Mouse (Mus musculus): Measurements from ENCODE around the gene Clasp1. TPM values are rescaled to one million over a fixed set of nuclear protein-coding genes. Genes with fewer than 3 reads are reported as not detected.

Clasp1 gene
- polyA plus RNA-seq, 1 experiment from 2014 or later = 84.0 TPM

DNA sequence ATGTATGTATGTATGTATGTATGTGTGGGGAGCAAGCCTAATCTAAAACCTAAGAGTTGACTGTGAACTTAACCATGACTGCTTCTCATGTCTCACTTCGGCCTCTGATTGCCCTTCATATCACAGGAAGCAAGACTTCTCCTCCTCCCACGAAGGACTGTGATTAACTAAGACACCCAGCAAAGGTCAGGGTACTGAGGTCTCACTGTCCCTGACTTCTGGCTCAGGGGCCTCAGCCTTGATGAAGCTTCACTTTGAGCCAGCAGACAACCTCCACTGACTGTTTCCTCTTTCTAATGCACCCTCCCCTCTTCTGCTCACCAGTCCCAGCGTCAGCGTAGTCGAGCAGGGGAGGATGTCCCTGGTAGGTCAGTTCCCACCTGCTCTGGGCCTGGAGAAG lies 166.1 kb downstream of the Clasp1 start:
- no peaks in the 10 kb centered on the region for H3K4me1 ChIP-seq (ENCODE audit: control insufficient read depth, insufficient read depth, low read depth, low read length)
- peaks cover 42% of the 10 kb centered on the region for H3K36me3 ChIP-seq (ENCODE audit: control insufficient read depth, insufficient read depth, low read length)
- H3K9ac ChIP-seq (ENCODE audit: low read depth, low read length) = no peak overlapping the region
- no peak for ATAC-seq
- no peak overlapping the region for H3K27ac ChIP-seq (ENCODE audit: low read depth, low read length)
- WGBS = 99% methylated on average over 5 of the region's 5 CpGs
- H3K4me3 ChIP-seq (ENCODE audit: low read length) = no peak overlapping the region
- no peaks in the 10 kb centered on the region for H3K27me3 ChIP-seq (replicated peaks; ENCODE audit: control insufficient read depth, insufficient read depth, low read length)
- no peaks in the 10 kb centered on the region for H3K9me3 ChIP-seq (ENCODE audit: control insufficient read depth, low read length)
- no peak overlapping the region for H3K4me2 ChIP-seq (ENCODE audit: low read length)

- Histone ChIP-seq H3K4me1 (ENCODE audit: control insufficient read depth, insufficient read depth, low read depth, low read length) (no peaks in the 10 kb centered on the region), H3K27ac (ENCODE audit: low read depth, low read length) (no peak overlapping the region), H3K4me2 (ENCODE audit: low read length) (no peak overlapping the region), H3K4me3 (ENCODE audit: low read length) (no peak overlapping the region), H3K36me3 (ENCODE audit: control insufficient read depth, insufficient read depth, low read length) (peaks cover 42% of the 10 kb centered on the region), H3K9me3 (ENCODE audit: control insufficient read depth, low read length) (no peaks in the 10 kb centered on the region), H3K27me3 (replicated peaks; ENCODE audit: control insufficient read depth, insufficient read depth, low read length) (no peaks in the 10 kb centered on the region), H3K9ac (ENCODE audit: low read depth, low read length) (no peak overlapping the region)
- no peak for ATAC-seq
- 91% methylated on average over 2 of the region's 2 CpGs for WGBS
These were observed 170.9 kb downstream of the Clasp1 start for GRCm38 (mm10) chr1:118559716-118560115.

- Histone ChIP-seq H3K36me3 (ENCODE audit: control insufficient read depth, insufficient read depth, low read length) (peaks cover 44% of the 10 kb centered on the region), H3K9me3 (ENCODE audit: control insufficient read depth, low read length) (no peaks in the 10 kb centered on the region), H3K4me1 (ENCODE audit: control insufficient read depth, insufficient read depth, low read depth, low read length) (no peaks in the 10 kb centered on the region), H3K4me2 (ENCODE audit: low read length) (no peak overlapping the region), H3K27ac (ENCODE audit: low read depth, low read length) (no peak overlapping the region), H3K27me3 (replicated peaks; ENCODE audit: control insufficient read depth, insufficient read depth, low read length) (no peaks in the 10 kb centered on the region), H3K4me3 (ENCODE audit: low read length) (no peak overlapping the region), H3K9ac (ENCODE audit: low read depth, low read length) (no peak overlapping the region)
- ATAC-seq = no peak
These were observed 175.7 kb downstream of the Clasp1 start for GRCm38 (mm10) chr1:118564561-118564960.

GRCm38 (mm10) chr1:118567659-118568058 lies 178.8 kb downstream of the Clasp1 start:
- Histone ChIP-seq H3K4me1 (ENCODE audit: control insufficient read depth, insufficient read depth, low read depth, low read length) (no peaks in the 10 kb centered on the region), H3K4me3 (ENCODE audit: low read length) (no peak overlapping the region), H3K27ac (ENCODE audit: low read depth, low read length) (no peak overlapping the region), H3K9ac (ENCODE audit: low read depth, low read length) (no peak overlapping the region), H3K27me3 (replicated peaks; ENCODE audit: control insufficient read depth, insufficient read depth, low read length) (no peaks in the 10 kb centered on the region), H3K36me3 (ENCODE audit: control insufficient read depth, insufficient read depth, low read length) (peaks cover 52% of the 10 kb centered on the region), H3K4me2 (ENCODE audit: low read length) (no peak overlapping the region), H3K9me3 (ENCODE audit: control insufficient read depth, low read length) (no peaks in the 10 kb centered on the region)
- ATAC-seq = no peak
- 94% methylated on average over 3 of the region's 3 CpGs for WGBS

- Histone ChIP-seq H3K36me3 (ENCODE audit: control insufficient read depth, insufficient read depth, low read length) (peaks cover 26% of the 10 kb centered on the region), H3K4me1 (ENCODE audit: control insufficient read depth, insufficient read depth, low read depth, low read length) (no peaks in the 10 kb centered on the region), H3K27ac (ENCODE audit: low read depth, low read length) (no peak overlapping the region), H3K4me2 (ENCODE audit: low read length) (no peak overlapping the region), H3K9ac (ENCODE audit: low read depth, low read length) (no peak overlapping the region), H3K27me3 (replicated peaks; ENCODE audit: control insufficient read depth, insufficient read depth, low read length) (no peaks in the 10 kb centered on the region), H3K9me3 (ENCODE audit: control insufficient read depth, low read length) (no peaks in the 10 kb centered on the region), H3K4me3 (ENCODE audit: low read length) (no peak overlapping the region)
- 94% methylated on average over 2 of the region's 2 CpGs for WGBS
- ATAC-seq = no peak
These were observed 191.4 kb downstream of the Clasp1 start for GRCm38 (mm10) chr1:118580174-118580702.

DNA sequence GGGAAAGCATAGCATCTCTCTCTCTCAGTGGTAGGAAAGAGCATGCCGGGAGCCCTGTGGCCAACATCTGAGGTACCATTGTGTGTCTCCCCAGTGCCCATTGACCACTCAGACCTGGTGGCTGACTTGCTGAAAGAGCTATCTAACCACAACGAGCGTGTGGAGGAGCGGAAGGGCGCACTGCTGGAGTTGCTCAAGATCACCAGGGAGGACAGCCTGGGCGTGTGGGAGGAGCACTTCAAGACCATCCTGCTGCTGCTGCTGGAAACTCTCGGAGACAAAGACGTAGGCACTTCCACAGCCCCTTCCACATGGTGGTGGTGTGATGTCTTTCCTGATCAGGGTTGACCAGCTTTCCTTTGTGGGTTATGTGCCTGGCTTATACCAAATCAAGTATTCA lies 192.3 kb downstream of the Clasp1 start:
- Histone ChIP-seq H3K4me2 (ENCODE audit: low read length) (no peak overlapping the region), H3K9me3 (ENCODE audit: control insufficient read depth, low read length) (no peaks in the 10 kb centered on the region), H3K4me3 (ENCODE audit: low read length) (no peak overlapping the region), H3K9ac (ENCODE audit: low read depth, low read length) (no peak overlapping the region), H3K36me3 (ENCODE audit: control insufficient read depth, insufficient read depth, low read length) (peaks cover 22% of the 10 kb centered on the region), H3K4me1 (ENCODE audit: control insufficient read depth, insufficient read depth, low read depth, low read length) (no peaks in the 10 kb centered on the region), H3K27ac (ENCODE audit: low read depth, low read length) (no peak overlapping the region), H3K27me3 (replicated peaks; ENCODE audit: control insufficient read depth, insufficient read depth, low read length) (no peaks in the 10 kb centered on the region)
- 95% methylated on average over 8 of the region's 8 CpGs for whole genome bisulfite sequencing
- no peak for ATAC-seq

- ATAC-seq = 0 out of 2 replicates have a peak, but pooled peaks have one; percentile 27
- H3K4me2 ChIP-seq (ENCODE audit: low read length) = no peak overlapping the region
- no peak overlapping the region for H3K9ac ChIP-seq (ENCODE audit: low read depth, low read length)
- no peak overlapping the region for H3K4me3 ChIP-seq (ENCODE audit: low read length)
- H3K36me3 ChIP-seq (ENCODE audit: control insufficient read depth, insufficient read depth, low read length) = peaks cover 27% of the 10 kb centered on the region; the same call in 1 of the 2 replicates
- WGBS = 79% methylated on average over 5 of the region's 5 CpGs
- H3K27ac ChIP-seq (ENCODE audit: low read depth, low read length) = no peak overlapping the region
- no peaks in the 10 kb centered on the region for H3K27me3 ChIP-seq (replicated peaks; ENCODE audit: control insufficient read depth, insufficient read depth, low read length)
- H3K9me3 ChIP-seq (ENCODE audit: control insufficient read depth, low read length) = no peaks in the 10 kb centered on the region
- H3K4me1 ChIP-seq (ENCODE audit: control insufficient read depth, insufficient read depth, low read depth, low read length) = no peaks in the 10 kb centered on the region
These were observed 200.9 kb downstream of the Clasp1 start for GRCm38 (mm10) chr1:118589721-118590120.

DNA sequence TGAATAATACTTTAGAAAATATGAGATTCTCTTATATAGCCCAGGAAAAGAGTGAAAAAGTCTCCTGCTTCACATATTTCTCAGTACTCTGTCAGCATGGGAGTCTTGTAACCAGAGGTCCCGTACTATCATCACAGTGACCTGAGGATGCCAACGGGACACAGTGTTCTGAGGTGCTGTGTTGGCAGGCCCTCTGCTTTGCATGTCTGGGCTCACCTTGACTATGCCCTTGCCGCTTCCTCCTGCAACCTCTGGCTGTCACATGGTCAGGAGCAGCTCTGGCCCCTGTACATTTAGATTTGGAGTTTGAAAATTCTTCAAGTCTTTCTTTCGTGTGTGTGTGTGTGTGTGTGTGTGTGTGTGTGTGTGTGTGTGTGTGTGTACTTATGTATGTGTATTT lies 204.1 kb downstream of the Clasp1 start:
- WGBS = 93% methylated on average over 4 of the region's 4 CpGs

DNA sequence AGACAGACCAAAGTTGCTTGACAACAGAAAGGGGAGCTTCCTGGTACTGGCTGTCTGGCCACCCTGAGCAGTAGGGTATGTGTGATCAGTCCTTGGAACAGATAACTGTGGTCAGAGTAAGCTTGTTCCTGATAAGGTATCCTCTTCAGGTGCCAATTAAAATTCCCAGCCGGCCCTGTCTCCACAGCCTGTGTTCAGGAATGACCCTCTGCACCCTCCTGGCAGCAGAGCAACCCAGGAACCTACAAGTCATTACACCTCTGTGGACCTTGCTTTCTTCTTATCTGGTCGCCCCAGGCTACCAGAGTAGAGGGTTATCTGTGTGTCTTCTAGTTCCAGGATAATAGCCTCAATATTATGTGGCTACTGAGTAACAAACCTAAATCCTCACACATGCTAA lies 206.5 kb downstream of the Clasp1 start:
- Histone ChIP-seq H3K4me3 (ENCODE audit: low read length) (no peak overlapping the region), H3K36me3 (ENCODE audit: control insufficient read depth, insufficient read depth, low read length) (peaks cover 42% of the 10 kb centered on the region), H3K27me3 (replicated peaks; ENCODE audit: control insufficient read depth, insufficient read depth, low read length) (no peaks in the 10 kb centered on the region), H3K9me3 (ENCODE audit: control insufficient read depth, low read length) (no peaks in the 10 kb centered on the region), H3K4me2 (ENCODE audit: low read length) (no peak overlapping the region), H3K4me1 (ENCODE audit: control insufficient read depth, insufficient read depth, low read depth, low read length) (no peaks in the 10 kb centered on the region), H3K9ac (ENCODE audit: low read depth, low read length) (no peak overlapping the region), H3K27ac (ENCODE audit: low read depth, low read length) (no peak overlapping the region)
- ATAC-seq = no peak
- WGBS = 84% methylated on average over 2 of the region's 2 CpGs

More for the DNA sequence above, 204.1 kb downstream of the Clasp1 start:
- Histone ChIP-seq H3K4me2 (ENCODE audit: low read length) (no peak overlapping the region), H3K27me3 (replicated peaks; ENCODE audit: control insufficient read depth, insufficient read depth, low read length) (no peaks in the 10 kb centered on the region), H3K36me3 (ENCODE audit: control insufficient read depth, insufficient read depth, low read length) (peaks cover 33% of the 10 kb centered on the region), H3K4me1 (ENCODE audit: control insufficient read depth, insufficient read depth, low read depth, low read length) (no peaks in the 10 kb centered on the region), H3K9ac (ENCODE audit: low read depth, low read length) (no peak overlapping the region), H3K4me3 (ENCODE audit: low read length) (no peak overlapping the region), H3K9me3 (ENCODE audit: control insufficient read depth, low read length) (no peaks in the 10 kb centered on the region), H3K27ac (ENCODE audit: low read depth, low read length) (no peak overlapping the region)
- ATAC-seq = no peak
